In genomic region chr12:71969439-71969838, GRCm38 (mm10) we compare ENCODE assay signal across 23 mouse cellular contexts.
DNase-seq lines count a peak whose midpoint lies in the region; ATAC-seq and TF ChIP-seq lines count a peak whose summit lies in the region.
"Had no signal": no experiment of that assay in that cellular context is flagged by ENCODE, and none has a peak within 500 bp of the region (broad histone marks: within the 10 kb centered on the region; RNA-seq: fewer than 3 reads in every experiment).

No protein-coding gene starts in this region.

- H3K9ac ChIP-seq in forebrain, embryonic 15.5 days (replicated peaks) = no peak overlapping the region
- H3K9ac ChIP-seq in forebrain, embryonic 12.5 days = no peak overlapping the region
- H3K9ac ChIP-seq in intestine, embryonic 14.5 days (ENCODE audit: low read length) = no peak overlapping the region
- H3K9ac ChIP-seq in intestine, embryonic 15.5 days = no peak overlapping the region
- H3K9ac ChIP-seq: liver, embryonic 12.5 days had no signal

- H3K4me2 ChIP-seq in forebrain, embryonic 15.5 days (replicated peaks) = no peak overlapping the region
- H3K4me2 ChIP-seq in forebrain, embryonic 12.5 days = no peak overlapping the region
- H3K4me2 ChIP-seq in intestine, embryonic 14.5 days (ENCODE audit: low read length) = no peak overlapping the region
- no peak overlapping the region for H3K4me2 ChIP-seq in intestine, embryonic 15.5 days (replicated peaks)
- H3K4me2 ChIP-seq: liver, embryonic 12.5 days had no signal

- no peak for TF ChIP-seq POLR2A in brain, embryonic 14.5 days (IDR thresholded peaks at IDR 0.05; ENCODE audit: borderline replicate concordance, extremely low read depth, insufficient read depth, insufficient read length, poor library complexity, severe bottlenecking)

- no peaks in the 10 kb centered on the region for H3K27me3 ChIP-seq in forebrain, embryonic 15.5 days
- no peaks in the 10 kb centered on the region for H3K27me3 ChIP-seq in forebrain, embryonic 12.5 days
- no peaks in the 10 kb centered on the region for H3K27me3 ChIP-seq in heart, embryonic 10.5 days (ENCODE audit: insufficient read depth, poor library complexity, severe bottlenecking)
- H3K27me3 ChIP-seq in intestine, embryonic 14.5 days (replicated peaks; ENCODE audit: control insufficient read depth, insufficient read depth, low read length) = no peaks in the 10 kb centered on the region
- no peaks in the 10 kb centered on the region for H3K27me3 ChIP-seq in intestine, embryonic 15.5 days (replicated peaks)
- H3K27me3 ChIP-seq: liver, embryonic 12.5 days had no signal

- no peak overlapping the region for H3K4me3 ChIP-seq in forebrain, embryonic 15.5 days
- no peak overlapping the region for H3K4me3 ChIP-seq in forebrain, embryonic 12.5 days (replicated peaks)
- no peak overlapping the region for H3K4me3 ChIP-seq in heart, embryonic 10.5 days
- H3K4me3 ChIP-seq in intestine, embryonic 14.5 days (ENCODE audit: low read depth, low read length) = no peak overlapping the region
- no peak overlapping the region for H3K4me3 ChIP-seq in intestine, embryonic 15.5 days (replicated peaks)
- H3K4me3 ChIP-seq: liver, embryonic 12.5 days had no signal

- no peak for DNase-seq in heart, embryonic 10.5 days (ENCODE audit: low spot score)
- no peak for DNase-seq in heart, postnatal 10 days
- DNase-seq in intestine, embryonic 14.5 days (ENCODE audit: low spot score) = no peak
- DNase-seq in brain, embryonic 14.5 days (ENCODE audit: low read depth) = peak; percentile 19
- DNase-seq in adrenal gland, adult 8-10 months = no peak
- DNase-seq: adrenal gland, postnatal 25 days; cerebellum, adult 11 months; cerebellum, adult 9-11 months; kidney, adult 18-20 months; lung, adult 2 months; lung, postnatal 14 days; midbrain, embryonic 14.5 days; thymus, adult 2 months; thymus, postnatal 4 days had no signal

- peaks cover 6% of the 10 kb centered on the region; the same call in 1 of the 2 replicates for H3K36me3 ChIP-seq in forebrain, embryonic 15.5 days
- H3K36me3 ChIP-seq in forebrain, embryonic 12.5 days (replicated peaks) = peaks cover 20% of the 10 kb centered on the region
- H3K36me3 ChIP-seq in heart, embryonic 10.5 days = peaks cover 26% of the 10 kb centered on the region
- peaks cover 22% of the 10 kb centered on the region for H3K36me3 ChIP-seq in intestine, embryonic 14.5 days (ENCODE audit: control insufficient read depth, insufficient read depth, low read length)
- no peaks in the 10 kb centered on the region; the same call in 1 of the 2 replicates for H3K36me3 ChIP-seq in intestine, embryonic 15.5 days

- no peak for TF ChIP-seq CTCF in brain, embryonic 14.5 days (IDR thresholded peaks at IDR 0.05; ENCODE audit: borderline replicate concordance, extremely low read depth, insufficient read depth, insufficient read length)

- H3K9me3 ChIP-seq in forebrain, embryonic 15.5 days = no peaks in the 10 kb centered on the region
- H3K9me3 ChIP-seq in forebrain, embryonic 12.5 days = no peaks in the 10 kb centered on the region
- H3K9me3 ChIP-seq in heart, embryonic 10.5 days = no peaks in the 10 kb centered on the region
- no peaks in the 10 kb centered on the region for H3K9me3 ChIP-seq in intestine, embryonic 14.5 days (ENCODE audit: control insufficient read depth, low read length)
- no peaks in the 10 kb centered on the region for H3K9me3 ChIP-seq in intestine, embryonic 15.5 days
- H3K9me3 ChIP-seq: liver, embryonic 12.5 days had no signal

- H3K27ac ChIP-seq in forebrain, embryonic 15.5 days (replicated peaks) = 0 out of 2 replicates have a peak overlapping the region, but pooled peaks have one; percentile 4
- H3K27ac ChIP-seq in forebrain, embryonic 12.5 days = no peak overlapping the region
- H3K27ac ChIP-seq in heart, embryonic 10.5 days = peak overlapping the region; percentile 49; the same call in 1 of the 2 replicates
- peak overlapping the region; percentile 74; the same call in 1 of the 2 replicates for H3K27ac ChIP-seq in intestine, embryonic 14.5 days (ENCODE audit: low read depth)
- no peak overlapping the region for H3K27ac ChIP-seq in intestine, embryonic 15.5 days
- H3K27ac ChIP-seq: hindbrain, postnatal 0 days; kidney, postnatal 0 days; liver, embryonic 12.5 days; stomach, postnatal 0 days had no signal

- ATAC-seq in forebrain, embryonic 15.5 days (replicated peaks) = no peak
- no peak for ATAC-seq in forebrain, embryonic 12.5 days (ENCODE audit: low FRiP score)
- no peak for ATAC-seq in intestine, embryonic 14.5 days (replicated peaks; ENCODE audit: low FRiP score, low TSS enrichment, low read depth)
- no peak for ATAC-seq in intestine, embryonic 15.5 days
- ATAC-seq: CD4-positive, CD25-positive, alpha-beta regulatory T cell, adult 4 months; forebrain, embryonic 16.5 days; hindbrain, postnatal 0 days; liver, embryonic 12.5 days had no signal

- H3K4me1 ChIP-seq in forebrain, embryonic 15.5 days = peaks cover 29% of the 10 kb centered on the region
- H3K4me1 ChIP-seq in forebrain, embryonic 12.5 days = peaks cover 18% of the 10 kb centered on the region
- H3K4me1 ChIP-seq in heart, embryonic 10.5 days = peaks cover 58% of the 10 kb centered on the region
- peaks cover 23% of the 10 kb centered on the region for H3K4me1 ChIP-seq in intestine, embryonic 14.5 days (replicated peaks; ENCODE audit: control insufficient read depth, insufficient read depth, low read length)
- H3K4me1 ChIP-seq in intestine, embryonic 15.5 days (replicated peaks) = peaks cover 28% of the 10 kb centered on the region

- WGBS in forebrain, embryonic 15.5 days = 67% methylated on average over 9 of the region's 9 CpGs
- WGBS in forebrain, embryonic 12.5 days = 75% methylated on average over 9 of the region's 9 CpGs
- 85% methylated on average over 9 of the region's 9 CpGs for WGBS in heart, embryonic 10.5 days
- 80% methylated on average over 9 of the region's 9 CpGs for WGBS in intestine, embryonic 14.5 days
- 83% methylated on average over 9 of the region's 9 CpGs for WGBS in intestine, embryonic 15.5 days

- intact Hi-C loops in heart, postnatal 10 days (cut with DNase I) = no loop called here

Comparison
In these comparisons a context has a peak if more than half of its experiments do, and no peak if none do; other contexts are left out.
1. H3K27ac ChIP-seq: peak in forebrain, embryonic 15.5 days (single experiment), heart, embryonic 10.5 days (single experiment) and intestine, embryonic 14.5 days (single experiment); none in forebrain, embryonic 12.5 days (single experiment) and intestine, embryonic 15.5 days (single experiment).